8 mouse cellular contexts compared by ENCODE assay signal in the genomic region with DNA sequence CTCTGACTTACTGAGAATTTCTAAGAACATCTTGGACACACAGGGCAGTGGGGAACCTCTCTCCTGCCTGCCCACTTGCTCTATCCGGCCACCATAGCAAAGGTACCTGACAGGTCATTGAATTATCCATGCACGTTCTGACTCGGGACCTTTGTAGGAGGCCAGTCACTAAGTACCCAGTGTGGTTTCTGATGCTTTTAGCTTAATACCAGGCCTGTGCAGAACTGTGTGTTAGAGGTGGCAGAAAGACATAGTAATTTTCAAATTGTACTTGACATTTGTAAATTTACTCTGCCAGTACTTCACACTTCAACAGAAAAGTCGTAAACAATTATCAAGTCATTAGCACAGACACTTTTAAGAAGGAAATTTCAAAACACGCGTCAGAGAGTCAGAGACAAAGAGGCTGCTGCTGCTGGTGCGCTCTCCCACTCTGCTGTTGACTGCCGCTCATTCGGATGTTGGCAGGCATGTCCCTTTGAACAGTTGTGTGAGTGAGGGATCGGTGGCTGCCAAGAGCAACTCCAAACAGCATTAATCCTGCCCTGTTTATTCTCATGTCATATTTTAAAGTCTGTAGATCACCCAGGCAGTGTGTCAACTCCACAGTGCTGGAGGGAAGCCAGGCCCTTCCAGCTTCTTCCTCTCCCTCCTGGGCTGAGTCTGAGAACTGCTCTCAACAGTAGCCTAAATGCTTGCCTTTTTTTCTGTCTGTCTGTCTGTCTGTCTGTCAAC.
DNase-seq lines count a peak whose midpoint lies in the region; ATAC-seq and TF ChIP-seq lines count a peak whose summit lies in the region.

No protein-coding gene starts in this region.

- 0 out of 2 replicates have a peak, but pooled peaks cover 3% of the 10 kb centered on the region for H3K4me1 ChIP-seq in midbrain, embryonic 14.5 days (ENCODE audit: control insufficient read depth, insufficient read depth, low read length)
- no peaks in the 10 kb centered on the region for H3K4me1 ChIP-seq in midbrain, embryonic 10.5 days
- H3K4me1 ChIP-seq in intestine, embryonic 15.5 days (replicated peaks), result peaks cover 9% of the 10 kb centered on the region
- H3K4me1 ChIP-seq in lung, adult 2 months (ENCODE audit: control insufficient read depth, insufficient read depth, low read length), result peaks cover 9% of the 10 kb centered on the region

- H3K4me3 ChIP-seq in midbrain, embryonic 14.5 days (replicated peaks; ENCODE audit: low read depth, low read length), result no peak overlapping the region
- H3K4me3 ChIP-seq in midbrain, embryonic 10.5 days, result no peak overlapping the region
- no peak overlapping the region for H3K4me3 ChIP-seq in intestine, embryonic 15.5 days (replicated peaks)
- H3K4me3 ChIP-seq in lung, adult 2 months (replicated peaks; ENCODE audit: extremely low read depth, low read depth, low read length), result no peak overlapping the region

- no peak overlapping the region for H3K9ac ChIP-seq in midbrain, embryonic 14.5 days (replicated peaks; ENCODE audit: low read length)
- H3K9ac ChIP-seq in intestine, embryonic 15.5 days, result no peak overlapping the region

- TF ChIP-seq CTCF in lung, adult 2 months (IDR thresholded peaks at IDR 0.05; ENCODE audit: insufficient read depth, low read length), result no peak

- H3K27ac ChIP-seq in midbrain, embryonic 14.5 days (replicated peaks; ENCODE audit: low read depth, low read length), result peak overlapping the region; percentile 42; the same call in 1 of the 2 replicates
- no peak overlapping the region for H3K27ac ChIP-seq in midbrain, embryonic 10.5 days (replicated peaks)
- H3K27ac ChIP-seq in intestine, embryonic 15.5 days, result no peak overlapping the region

- H3K4me2 ChIP-seq in midbrain, embryonic 14.5 days (ENCODE audit: low read length), result no peak overlapping the region
- no peak overlapping the region for H3K4me2 ChIP-seq in intestine, embryonic 15.5 days (replicated peaks)

- H3K36me3 ChIP-seq in midbrain, embryonic 14.5 days (ENCODE audit: control insufficient read depth, insufficient read depth, low read length), result peaks cover 14% of the 10 kb centered on the region
- H3K36me3 ChIP-seq in midbrain, embryonic 10.5 days, result peaks cover 37% of the 10 kb centered on the region
- no peaks in the 10 kb centered on the region for H3K36me3 ChIP-seq in intestine, embryonic 15.5 days

- no peak for TF ChIP-seq POLR2A in lung, adult 2 months (IDR thresholded peaks at IDR 0.05; ENCODE audit: borderline replicate concordance, extremely low read depth, low read depth, low read length)

- WGBS in midbrain, embryonic 14.5 days, result 50% methylated on average over 10 of the region's 10 CpGs
- 86% methylated on average over 10 of the region's 10 CpGs for WGBS in midbrain, embryonic 10.5 days
- 43% methylated on average over 10 of the region's 10 CpGs for WGBS in intestine, embryonic 15.5 days
- WGBS in lung, adult 2 months, result 27% methylated on average over 10 of the region's 10 CpGs

- H3K9me3 ChIP-seq in midbrain, embryonic 14.5 days (ENCODE audit: control insufficient read depth, low read length), result peaks cover 3% of the 10 kb centered on the region; the same call in 1 of the 2 replicates
- H3K9me3 ChIP-seq in midbrain, embryonic 10.5 days (replicated peaks), result no peaks in the 10 kb centered on the region
- no peaks in the 10 kb centered on the region for H3K9me3 ChIP-seq in intestine, embryonic 15.5 days

- no peaks in the 10 kb centered on the region for H3K27me3 ChIP-seq in midbrain, embryonic 14.5 days (ENCODE audit: control insufficient read depth, insufficient read depth, low read length)
- no peaks in the 10 kb centered on the region for H3K27me3 ChIP-seq in midbrain, embryonic 10.5 days (ENCODE audit: low read depth, poor library complexity, severe bottlenecking)
- H3K27me3 ChIP-seq in intestine, embryonic 15.5 days (replicated peaks), result no peaks in the 10 kb centered on the region

- ATAC-seq in midbrain, embryonic 14.5 days (ENCODE audit: low FRiP score, low TSS enrichment), result peak; percentile 57; the same call in 1 of the 2 replicates
- peak; percentile 75 for ATAC-seq in intestine, embryonic 15.5 days
- ATAC-seq in erythroblast, adult 5-6 weeks (replicated peaks; ENCODE audit: low FRiP score, poor library complexity, severe bottlenecking), result no peak

- DNase-seq in adrenal gland, postnatal 10 days, result peak; percentile 67
- no peak for DNase-seq in adrenal gland, postnatal 4 days (ENCODE audit: low spot score in 2 of 2)
- peak; percentile 54 for DNase-seq in midbrain, embryonic 14.5 days
- DNase-seq in midbrain, embryonic 10.5 days (ENCODE audit: low spot score), result no peak
- peak; percentile 18 for DNase-seq in lung, adult 2 months
- no peak for DNase-seq in thymus, postnatal 4 days

Comparison
In these comparisons a context has a peak if more than half of its experiments do, and no peak if none do; other contexts are left out.
1. DNase-seq: peak in adrenal gland, postnatal 10 days (single experiment), midbrain, embryonic 14.5 days (single experiment) and lung, adult 2 months (single experiment); none in adrenal gland, postnatal 4 days (0 of 2), midbrain, embryonic 10.5 days (single experiment) and thymus, postnatal 4 days (single experiment).